Mouse (Mus musculus): ENCODE data around the gene Olfr957. TPM values are rescaled to one million over a fixed set of nuclear protein-coding genes. Genes with fewer than 3 reads are reported as not detected.

The Olfr957 gene
- polyA plus RNA-seq, 1 experiment, result not detected

GRCm38 (mm10) chr9:39523616-39524285 lies 8.1 kb upstream of the Olfr957 start:
- no peak overlapping the region for H3K4me2 ChIP-seq (ENCODE audit: low read depth)
- no peak overlapping the region for H3ac ChIP-seq (ENCODE audit: control insufficient read depth, insufficient read length)
- H3K36me3 ChIP-seq (ENCODE audit: control insufficient read depth, insufficient read depth), result no peaks in the 10 kb centered on the region
- H3K4me3 ChIP-seq, result no peak overlapping the region
- no peaks in the 10 kb centered on the region for H3K27me3 ChIP-seq (ENCODE audit: control insufficient read depth, insufficient read depth, insufficient read length)
- TF ChIP-seq SRF (IDR thresholded peaks at IDR 0.05; ENCODE audit: control insufficient read depth, insufficient read length, low read depth) (no peak), MAX (IDR thresholded peaks at IDR 0.05; ENCODE audit: low read depth) (no peak), E2F4 (IDR thresholded peaks at IDR 0.05; ENCODE audit: insufficient read depth) (no peak), TCF3 (IDR thresholded peaks at IDR 0.05; ENCODE audit: insufficient read length, low read depth) (no peak), CEBPB (IDR thresholded peaks at IDR 0.05; ENCODE audit: insufficient read depth, poor library complexity, severe bottlenecking) (no peak), POLR2AphosphoS2 (IDR thresholded peaks at IDR 0.05; ENCODE audit: insufficient read length, low read depth) (no peak), TCF12 (IDR thresholded peaks at IDR 0.05; ENCODE audit: insufficient read depth, poor library complexity, severe bottlenecking) (no peak), MYOD1 (IDR thresholded peaks at IDR 0.05; ENCODE audit: control insufficient read depth in 1 of 3, insufficient read length in 2 of 3, low read depth in 2 of 3) (no peak), POLR2A (IDR thresholded peaks at IDR 0.05; ENCODE audit: insufficient read length, low read depth) (no peak), MYOG (IDR thresholded peaks at IDR 0.05; ENCODE audit: control insufficient read depth in 1 of 3, insufficient read depth in 1 of 3, insufficient read length in 2 of 3, low read depth in 2 of 3) (no peak), USF1 (IDR thresholded peaks at IDR 0.05; ENCODE audit: low read depth) (no peak), REST (IDR thresholded peaks at IDR 0.05; ENCODE audit: insufficient read depth, insufficient read length) (no peak)
- no peaks in the 10 kb centered on the region for H3K79me2 ChIP-seq (ENCODE audit: control insufficient read depth, insufficient read depth)

- Histone ChIP-seq H3K4me3 (no peak overlapping the region), H3ac (ENCODE audit: control insufficient read depth, insufficient read length) (no peak overlapping the region), H3K36me3 (ENCODE audit: control insufficient read depth, insufficient read depth) (no peaks in the 10 kb centered on the region), H3K27me3 (ENCODE audit: control insufficient read depth, insufficient read depth, insufficient read length) (no peaks in the 10 kb centered on the region), H3K79me2 (ENCODE audit: control insufficient read depth, insufficient read depth) (no peaks in the 10 kb centered on the region), H3K4me2 (ENCODE audit: low read depth) (no peak overlapping the region)
- no peak for TF ChIP-seq CEBPB (IDR thresholded peaks at IDR 0.05; ENCODE audit: insufficient read depth, poor library complexity, severe bottlenecking)
- no peak for TF ChIP-seq SRF (IDR thresholded peaks at IDR 0.05; ENCODE audit: control insufficient read depth, insufficient read length, low read depth)
- no peak for TF ChIP-seq REST (IDR thresholded peaks at IDR 0.05; ENCODE audit: insufficient read depth, insufficient read length)
- TF ChIP-seq POLR2A (IDR thresholded peaks at IDR 0.05; ENCODE audit: insufficient read length, low read depth), result no peak
- TF ChIP-seq MAX (IDR thresholded peaks at IDR 0.05; ENCODE audit: low read depth), result no peak
- TF ChIP-seq MYOG (IDR thresholded peaks at IDR 0.05; ENCODE audit: control insufficient read depth in 1 of 3, insufficient read depth in 1 of 3, insufficient read length in 2 of 3, low read depth in 2 of 3), result no peak
- no peak for TF ChIP-seq E2F4 (IDR thresholded peaks at IDR 0.05; ENCODE audit: insufficient read depth)
- no peak for TF ChIP-seq USF1 (IDR thresholded peaks at IDR 0.05; ENCODE audit: low read depth)
- TF ChIP-seq TCF12 (IDR thresholded peaks at IDR 0.05; ENCODE audit: insufficient read depth, poor library complexity, severe bottlenecking), result no peak
- no peak for TF ChIP-seq POLR2AphosphoS2 (IDR thresholded peaks at IDR 0.05; ENCODE audit: insufficient read length, low read depth)
- TF ChIP-seq TCF3 (IDR thresholded peaks at IDR 0.05; ENCODE audit: insufficient read length, low read depth), result no peak
- no peak for TF ChIP-seq MYOD1 (IDR thresholded peaks at IDR 0.05; ENCODE audit: control insufficient read depth in 1 of 3, insufficient read length in 2 of 3, low read depth in 2 of 3)
These were observed 3.0 kb upstream of the Olfr957 start for GRCm38 (mm10) chr9:39518595-39518994.

GRCm38 (mm10) chr9:39509412-39509811 lies 6.2 kb downstream of the Olfr957 start:
- Histone ChIP-seq H3K4me3 (no peak overlapping the region), H3K79me2 (ENCODE audit: control insufficient read depth, insufficient read depth) (no peaks in the 10 kb centered on the region)

GRCm38 (mm10) chr9:39508998-39509397 lies 6.6 kb downstream of the Olfr957 start:
- Histone ChIP-seq H3K27me3 (ENCODE audit: control insufficient read depth, insufficient read depth, insufficient read length) (no peaks in the 10 kb centered on the region), H3K4me3 (no peak overlapping the region), H3ac (ENCODE audit: control insufficient read depth, insufficient read length) (no peak overlapping the region), H3K79me2 (ENCODE audit: control insufficient read depth, insufficient read depth) (no peaks in the 10 kb centered on the region), H3K4me2 (ENCODE audit: low read depth) (no peak overlapping the region), H3K36me3 (ENCODE audit: control insufficient read depth, insufficient read depth) (no peaks in the 10 kb centered on the region)
- TF ChIP-seq MAX (IDR thresholded peaks at IDR 0.05; ENCODE audit: low read depth) (no peak), POLR2A (IDR thresholded peaks at IDR 0.05; ENCODE audit: insufficient read length, low read depth) (no peak), MYOD1 (IDR thresholded peaks at IDR 0.05; ENCODE audit: control insufficient read depth in 1 of 3, insufficient read length in 2 of 3, low read depth in 2 of 3) (no peak), REST (IDR thresholded peaks at IDR 0.05; ENCODE audit: insufficient read depth, insufficient read length) (no peak)

More at GRCm38 (mm10) chr9:39509412-39509811, 6.2 kb downstream of the Olfr957 start:
- H3K4me2 ChIP-seq (ENCODE audit: low read depth), result no peak overlapping the region
- no peaks in the 10 kb centered on the region for H3K36me3 ChIP-seq (ENCODE audit: control insufficient read depth, insufficient read depth)
- no peaks in the 10 kb centered on the region for H3K27me3 ChIP-seq (ENCODE audit: control insufficient read depth, insufficient read depth, insufficient read length)
- no peak for TF ChIP-seq POLR2A (IDR thresholded peaks at IDR 0.05; ENCODE audit: insufficient read length, low read depth)
- TF ChIP-seq CEBPB (IDR thresholded peaks at IDR 0.05; ENCODE audit: insufficient read depth, poor library complexity, severe bottlenecking), result no peak
- TF ChIP-seq E2F4 (IDR thresholded peaks at IDR 0.05; ENCODE audit: insufficient read depth), result no peak
- no peak for TF ChIP-seq MYOD1 (IDR thresholded peaks at IDR 0.05; ENCODE audit: control insufficient read depth in 1 of 3, insufficient read length in 2 of 3, low read depth in 2 of 3)
- no peak for TF ChIP-seq TCF3 (IDR thresholded peaks at IDR 0.05; ENCODE audit: insufficient read length, low read depth)
- no peak for TF ChIP-seq TCF12 (IDR thresholded peaks at IDR 0.05; ENCODE audit: insufficient read depth, poor library complexity, severe bottlenecking)
- TF ChIP-seq USF1 (IDR thresholded peaks at IDR 0.05; ENCODE audit: low read depth), result no peak
- no peak for TF ChIP-seq MAX (IDR thresholded peaks at IDR 0.05; ENCODE audit: low read depth)
- TF ChIP-seq SRF (IDR thresholded peaks at IDR 0.05; ENCODE audit: control insufficient read depth, insufficient read length, low read depth), result no peak
- no peak for TF ChIP-seq POLR2AphosphoS2 (IDR thresholded peaks at IDR 0.05; ENCODE audit: insufficient read length, low read depth)
- TF ChIP-seq REST (IDR thresholded peaks at IDR 0.05; ENCODE audit: insufficient read depth, insufficient read length), result no peak
- H3ac ChIP-seq (ENCODE audit: control insufficient read depth, insufficient read length), result no peak overlapping the region
